Mouse (Mus musculus) spleen, postnatal 4 days (tissue): ENCODE measurements at regions not wholly inside any gene's neighbourhood (a gene's known extent, or its start where the extent isn't known, plus 50 kb on each side); places are given as distances from the start of the nearest gene placed in this dataset.
A peak's percentile ranks its signal among the peaks of the same experiment; 100 is the strongest.

Source experiments
- DNase-seq, 2 experiments: peaks; one replicate each; pipeline ENCODE4 v3.0.0; 2022; ENCODE audit warnings: low spot score in 2 of 2

GRCm38 (mm10) chr2:137974651-137975050, 281.7 kb upstream of the Btbd3 start:
- no peak for DNase-seq

- DNase-seq = no peak
Measured at GRCm38 (mm10) chr2:137969156-137969555, 287.2 kb upstream of the Btbd3 start.

GRCm38 (mm10) chr2:137966460-137967076, 289.8 kb upstream of the Btbd3 start:
- DNase-seq = no peak

GRCm38 (mm10) chr2:137954830-137955229, 301.5 kb upstream of the Btbd3 start:
- DNase-seq = no peak

- DNase-seq = no peak
Measured at GRCm38 (mm10) chr2:137953144-137953543, 303.2 kb upstream of the Btbd3 start.

GRCm38 (mm10) chr2:137951942-137952341, 304.4 kb upstream of the Btbd3 start:
- DNase-seq = no peak

- DNase-seq = no peak
Measured at GRCm38 (mm10) chr2:137950931-137951330, 305.4 kb upstream of the Btbd3 start.

- DNase-seq = peak; percentile 26 to 63
Measured at GRCm38 (mm10) chr2:137942753-137943152, 313.6 kb upstream of the Btbd3 start.

GRCm38 (mm10) chr2:137939591-137939990, 316.8 kb upstream of the Btbd3 start:
- DNase-seq = no peak

- DNase-seq = no peak
Measured at GRCm38 (mm10) chr2:137938831-137939480, 317.4 kb upstream of the Btbd3 start.

- no peak for DNase-seq
Measured at GRCm38 (mm10) chr2:137936613-137937012, 319.8 kb upstream of the Btbd3 start.

- DNase-seq = no peak
Measured at GRCm38 (mm10) chr2:137932931-137933330, 323.4 kb upstream of the Btbd3 start.

- no peak for DNase-seq
Measured at GRCm38 (mm10) chr2:137932488-137932887, 323.9 kb upstream of the Btbd3 start.

- DNase-seq = no peak
Measured at GRCm38 (mm10) chr2:137925488-137925887, 330.9 kb upstream of the Btbd3 start.

- DNase-seq = no peak
Measured at GRCm38 (mm10) chr2:137924576-137924975, 331.8 kb upstream of the Btbd3 start.

GRCm38 (mm10) chr2:137898425-137898824, 357.9 kb upstream of the Btbd3 start:
- DNase-seq = no peak

GRCm38 (mm10) chr2:137880211-137881031, 375.9 kb upstream of the Btbd3 start:
- no peak for DNase-seq

GRCm38 (mm10) chr2:137869676-137870075, 386.7 kb upstream of the Btbd3 start:
- no peak for DNase-seq

GRCm38 (mm10) chr2:137854494-137854893, 401.9 kb upstream of the Btbd3 start:
- DNase-seq = no peak

- no peak for DNase-seq
Measured at GRCm38 (mm10) chr2:137853399-137854259, 402.7 kb upstream of the Btbd3 start.

GRCm38 (mm10) chr2:137847901-137848300, 408.5 kb upstream of the Btbd3 start:
- DNase-seq = no peak
